Mouse (Mus musculus) cerebellum, adult 18-20 months (tissue): ENCODE results near the gene Mpv17l2.

Source experiments
- DNase-seq, 2 experiments: peaks; one replicate each; pipeline ENCODE4 v3.0.0; 2021

The Mpv17l2 gene

GRCm38 (mm10) chr8:70718297-70718696 lies 42.4 kb downstream of the Mpv17l2 start, which contains the start of gene Gm3336:
Gm3336 (plus strand) TSS chr8:70718543.
- DNase-seq, result peak; percentile 78 to 86

GRCm38 (mm10) chr8:70716521-70717400 lies 44.0 kb downstream of the Mpv17l2 start:
- no peak for DNase-seq

- no peak for DNase-seq
These were observed 45.7 kb downstream of the Mpv17l2 start for GRCm38 (mm10) chr8:70715086-70715485.

GRCm38 (mm10) chr8:70713991-70714390 lies 46.8 kb downstream of the Mpv17l2 start:
- DNase-seq, result no peak

- DNase-seq, result no peak
These were observed 49.7 kb downstream of the Mpv17l2 start for GRCm38 (mm10) chr8:70711041-70711440.

- peak in 1 of 2 experiments; percentile 45 for DNase-seq
These were observed 50.5 kb downstream of the Mpv17l2 start for GRCm38 (mm10) chr8:70710296-70710695.

GRCm38 (mm10) chr8:70709794-70710193 lies 51.0 kb downstream of the Mpv17l2 start:
- DNase-seq, result no peak
